Mouse (Mus musculus): ENCODE data around the gene Gm13277.
"Not testable (repeated sequence)": the region's sequence is repeated elsewhere in the genome, so short reads cannot be mapped to it uniquely, and the experiment has no call there.

The Gm13277 gene

GRCm38 (mm10) chr4:88785409-88785808 is 3.0 kb upstream of the Gm13277 start, which contains the start of gene Gm13276:
Gene Gm13276 (plus strand): TSS chr4:88785709.
- DNase-seq (ENCODE audit: low read depth, low spot score) = not testable (repeated sequence)

GRCm38 (mm10) chr4:88791250-88791649 is 2.8 kb downstream of the Gm13277 start, which contains the start of gene Gm13278:
Gene Gm13278 (plus strand): TSS chr4:88791550.
- DNase-seq (ENCODE audit: low read depth, low spot score) = not testable (repeated sequence)

- not testable (repeated sequence) for DNase-seq (ENCODE audit: low read depth, low spot score)
These were observed 5.7 kb downstream of the Gm13277 start, which contains the start of gene Gm13275 for GRCm38 (mm10) chr4:88793936-88794675. Gene Gm13275 (plus strand): TSS chr4:88794487.

- not testable (repeated sequence) for DNase-seq (ENCODE audit: low read depth, low spot score)
These were observed 8.7 kb downstream of the Gm13277 start, which contains the start of gene Gm13279 for GRCm38 (mm10) chr4:88797097-88797496. Gene Gm13279 (plus strand): TSS chr4:88797397.

- DNase-seq (ENCODE audit: low read depth, low spot score) = not testable (repeated sequence)
These were observed 10.9 kb downstream of the Gm13277 start, which contains the start of gene Gm13285 for GRCm38 (mm10) chr4:88799365-88799764. Gene Gm13285 (plus strand): TSS chr4:88799665.

GRCm38 (mm10) chr4:88802954-88803353 is 14.5 kb downstream of the Gm13277 start, which contains the start of gene Gm13287:
Gene Gm13287 (plus strand): TSS chr4:88803254.
- DNase-seq (ENCODE audit: low read depth, low spot score) = not testable (repeated sequence)

- DNase-seq (ENCODE audit: low read depth, low spot score) = not testable (repeated sequence)
These were observed 16.8 kb downstream of the Gm13277 start, which contains the start of gene Gm13288 for GRCm38 (mm10) chr4:88805231-88805630. Gene Gm13288 (plus strand): TSS chr4:88805531.

GRCm38 (mm10) chr4:88805761-88806160 is 17.3 kb downstream of the Gm13277 start:
- not testable (repeated sequence) for DNase-seq (ENCODE audit: low read depth, low spot score)

GRCm38 (mm10) chr4:88815928-88816327 is 27.5 kb downstream of the Gm13277 start, which contains the start of gene Ifna7:
Gene Ifna7 (plus strand): TSS chr4:88816228.
- DNase-seq (ENCODE audit: low read depth, low spot score) = no peak

GRCm38 (mm10) chr4:88819659-88820058 is 31.2 kb downstream of the Gm13277 start, which contains the start of gene Ifna11:
Gene Ifna11 (plus strand): TSS chr4:88819959.
- DNase-seq (ENCODE audit: low read depth, low spot score) = no peak

GRCm38 (mm10) chr4:88822995-88823394 is 34.6 kb downstream of the Gm13277 start:
- no peak for DNase-seq (ENCODE audit: low read depth, low spot score)

- not testable (repeated sequence) for DNase-seq (ENCODE audit: low read depth, low spot score)
These were observed 38.7 kb downstream of the Gm13277 start, which contains the start of gene Ifna6 for GRCm38 (mm10) chr4:88827116-88827515. Gene Ifna6 (plus strand): TSS chr4:88827416.

- DNase-seq (ENCODE audit: low read depth, low spot score) = no peak
These were observed 42.1 kb downstream of the Gm13277 start for GRCm38 (mm10) chr4:88830523-88830922.

- DNase-seq (ENCODE audit: low read depth, low spot score) = not testable (repeated sequence)
These were observed 46.8 kb downstream of the Gm13277 start, which contains the start of gene Ifna5 for GRCm38 (mm10) chr4:88835225-88835624. Gene Ifna5 (plus strand): TSS chr4:88835525.
